Mouse (Mus musculus): Measurements from ENCODE around the gene Pygb. TPM values are rescaled to one million over a fixed set of nuclear protein-coding genes. Genes with fewer than 3 reads are reported as not detected.
A peak's percentile ranks its signal among the peaks of the same experiment; 100 is the strongest.

Gene Pygb
- total and polyA plus RNA-seq, 3 experiments = 28.5 to 55.2 (median 41.1) TPM

DNA sequence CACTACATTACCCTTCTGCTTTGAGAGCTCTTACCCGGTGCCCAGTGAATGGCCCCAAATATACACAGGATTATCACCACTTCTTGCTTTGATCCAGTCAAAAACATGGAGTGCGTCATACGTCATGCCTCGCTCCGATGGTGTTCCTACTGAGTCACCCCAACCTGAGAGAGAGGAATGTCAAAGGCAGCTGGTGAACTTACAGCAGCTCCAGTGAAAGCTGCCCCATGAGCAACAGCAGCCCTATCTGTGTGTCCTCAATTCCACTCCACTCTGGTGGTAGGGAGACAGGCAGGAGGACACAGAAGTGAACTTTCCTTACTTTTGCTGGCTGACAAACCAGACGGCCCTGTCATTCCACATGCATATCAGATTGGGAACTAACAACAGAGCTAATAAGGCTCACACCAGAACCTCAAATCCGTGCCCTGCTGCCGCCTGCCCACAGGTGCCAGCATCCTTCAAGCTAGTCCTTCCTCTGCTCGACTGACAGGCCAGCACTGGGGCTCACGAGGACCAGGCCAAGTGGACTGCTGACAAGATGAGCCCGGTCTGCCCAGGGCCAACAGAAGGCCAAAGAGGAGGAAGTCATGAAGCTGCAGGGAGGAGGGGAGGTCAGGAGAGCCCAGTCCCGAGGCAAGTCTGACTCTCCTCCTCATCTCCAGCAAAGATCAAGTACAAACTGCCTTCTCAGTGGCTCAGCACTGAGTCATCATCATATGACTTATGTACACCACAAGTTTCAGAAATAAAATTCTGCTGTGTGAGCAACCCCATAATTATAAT is 53.3 kb downstream of the Pygb start:
- DNase-seq = peak; percentile 76

DNA sequence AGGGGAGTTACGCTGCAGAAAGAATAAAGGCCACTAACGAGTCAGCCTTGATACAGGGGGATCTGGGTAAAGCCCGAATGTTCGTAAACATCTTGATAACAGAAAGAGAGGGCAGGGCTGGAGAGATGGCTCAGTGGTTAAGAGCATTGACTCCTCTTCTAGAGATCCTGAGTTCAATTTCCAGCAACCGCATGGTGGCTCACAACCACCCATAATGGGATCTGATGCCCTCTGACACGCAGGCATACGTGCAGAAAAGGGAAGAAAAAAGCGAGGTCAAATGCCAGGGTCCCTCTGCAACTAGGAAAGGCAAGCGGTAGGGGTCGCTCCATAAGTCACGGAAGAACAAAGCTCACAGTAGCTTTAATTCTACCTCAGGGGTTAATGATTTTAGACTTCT is 54.6 kb downstream of the Pygb start:
- DNase-seq = no peak

DNA sequence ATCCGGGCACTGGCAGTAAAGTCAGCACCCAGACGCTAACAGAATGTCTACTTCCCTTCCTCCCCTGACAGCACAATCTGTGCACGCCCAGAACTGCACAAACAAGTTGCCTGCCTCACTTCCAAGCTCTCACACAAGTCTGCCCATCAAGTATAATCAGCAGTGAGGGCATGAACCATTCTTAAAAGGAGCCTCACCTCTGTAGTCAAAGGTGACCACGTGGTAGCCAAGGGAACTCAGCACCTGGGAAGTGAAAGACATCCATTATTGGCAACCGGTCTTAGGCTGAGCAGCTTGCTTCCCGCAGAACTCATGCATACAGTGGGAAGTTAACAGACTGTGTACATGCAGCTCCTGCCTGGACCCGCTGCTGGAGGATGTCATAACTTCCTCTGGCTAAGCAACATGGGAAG is 55.5 kb downstream of the Pygb start:
- DNase-seq = no peak

DNA sequence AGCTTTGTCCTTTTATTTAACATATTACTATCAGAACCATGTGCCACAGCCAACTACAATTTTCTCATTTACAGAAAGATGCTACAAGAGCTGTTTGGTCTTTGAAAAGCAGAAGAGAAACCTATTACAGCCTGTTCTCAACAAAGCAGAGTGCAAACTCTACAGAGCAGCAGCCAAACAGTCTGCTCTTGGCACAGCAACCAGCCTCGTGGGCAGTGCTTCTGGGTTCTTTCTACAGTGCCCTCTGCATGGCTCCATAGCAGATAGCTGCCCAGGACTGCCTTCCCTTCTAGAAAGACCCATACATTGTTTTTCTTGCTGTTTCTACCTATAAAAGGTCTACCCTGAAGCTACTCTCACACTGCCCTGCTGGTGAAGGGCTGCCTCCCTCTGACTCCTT is 58.3 kb downstream of the Pygb start:
- no peak for DNase-seq

DNA sequence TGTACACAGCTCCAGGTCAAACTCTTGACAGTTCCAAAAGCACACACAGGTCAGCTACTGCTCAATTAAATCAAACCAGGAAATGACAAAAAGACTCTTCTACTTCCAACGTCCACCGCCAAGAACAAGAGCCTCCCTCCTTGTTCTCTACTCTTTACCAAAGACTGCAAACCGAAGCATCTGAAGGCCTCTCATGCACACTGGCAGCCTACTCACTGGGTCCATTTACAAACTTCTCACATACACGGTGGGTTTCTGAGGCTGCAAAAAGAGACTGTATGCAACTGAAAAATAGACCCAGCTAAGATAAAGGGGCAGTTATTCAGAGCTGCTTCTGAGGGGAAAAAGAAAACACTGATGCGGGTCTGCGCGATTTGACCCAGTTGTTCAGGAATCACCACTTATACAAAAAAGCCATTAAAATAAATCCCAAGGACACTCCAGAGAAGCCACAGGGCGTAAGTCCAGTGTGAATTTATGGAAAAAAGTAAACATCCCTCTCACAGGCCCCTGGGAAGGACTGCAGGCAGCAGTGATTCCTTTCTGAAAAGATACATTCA is 61.0 kb downstream of the Pygb start:
- no peak for DNase-seq

DNA sequence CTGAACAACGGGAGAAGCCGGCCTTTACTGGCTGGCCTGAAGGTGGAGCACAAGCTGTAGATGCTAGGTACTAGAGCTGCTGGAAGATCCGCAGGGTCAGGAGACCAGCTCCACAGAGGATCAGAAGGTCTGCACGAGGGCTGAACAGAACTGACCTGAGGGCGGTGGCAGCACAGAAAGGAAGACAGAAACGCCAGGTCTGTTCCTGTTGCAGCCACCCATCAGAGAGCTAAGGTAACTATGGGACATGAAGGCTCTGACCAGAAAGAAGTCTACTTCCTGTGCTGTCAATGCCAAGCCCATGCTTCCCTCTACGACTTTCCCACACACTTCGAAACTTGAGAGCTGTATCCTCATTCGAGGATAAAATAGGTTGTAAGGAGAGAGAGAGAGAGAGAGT is 64.7 kb downstream of the Pygb start:
- DNase-seq = no peak

DNA sequence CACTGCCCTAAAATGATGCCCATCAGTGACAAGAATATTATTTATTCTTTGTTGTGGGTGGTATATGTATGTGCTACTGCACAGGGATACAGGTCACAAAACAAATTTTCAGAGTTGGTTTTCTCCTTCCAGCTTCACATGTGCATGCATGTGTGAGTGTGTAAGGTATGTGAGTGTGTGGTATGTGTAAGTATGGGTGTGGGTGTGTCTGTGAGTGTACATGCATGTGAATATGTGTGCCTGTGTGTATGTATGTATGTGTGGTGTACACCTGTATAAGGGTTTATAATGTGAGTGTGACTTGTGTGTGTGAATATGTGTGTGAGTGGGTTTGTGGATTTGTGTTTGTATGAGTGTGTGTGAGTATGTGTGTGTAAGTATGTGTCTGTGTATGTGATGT is 68.7 kb downstream of the Pygb start:
- DNase-seq = no peak

DNA sequence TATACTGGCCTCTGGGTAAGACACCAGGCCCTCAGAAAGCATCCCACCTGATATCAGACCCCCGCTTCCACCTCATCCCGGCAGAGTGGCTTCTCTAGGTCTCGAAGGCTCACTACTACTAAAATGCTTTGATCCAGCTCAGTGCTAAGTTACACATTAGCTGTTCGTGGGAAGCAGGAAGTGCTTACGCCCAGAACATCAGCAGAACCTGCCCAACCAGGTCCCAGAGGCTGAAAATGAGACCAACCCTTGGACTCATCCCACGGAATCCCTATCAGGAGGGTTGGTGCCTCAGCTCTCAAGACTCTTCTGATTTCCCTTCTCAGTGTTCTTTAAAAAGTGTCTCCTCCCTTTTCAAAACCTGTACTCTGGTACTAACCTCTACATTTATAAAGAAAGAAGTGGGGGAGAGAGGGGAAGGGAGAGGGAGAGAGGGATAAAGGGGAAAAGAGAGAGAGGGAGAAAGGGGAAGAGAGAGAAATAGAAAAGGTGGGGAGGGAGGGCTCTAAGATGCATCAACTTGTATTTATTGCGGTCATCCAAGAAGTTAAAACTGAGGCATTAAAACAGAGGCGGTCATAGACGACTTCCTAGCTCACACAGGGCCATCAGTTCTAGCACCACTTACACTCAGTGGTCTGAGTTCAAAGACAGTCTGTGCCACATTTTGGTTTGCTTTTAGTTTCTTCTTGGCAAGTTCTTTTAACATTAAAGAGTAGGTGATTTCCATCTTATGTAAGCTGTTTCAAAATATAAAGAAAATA is 72.4 kb downstream of the Pygb start:
- no peak for DNase-seq

DNA sequence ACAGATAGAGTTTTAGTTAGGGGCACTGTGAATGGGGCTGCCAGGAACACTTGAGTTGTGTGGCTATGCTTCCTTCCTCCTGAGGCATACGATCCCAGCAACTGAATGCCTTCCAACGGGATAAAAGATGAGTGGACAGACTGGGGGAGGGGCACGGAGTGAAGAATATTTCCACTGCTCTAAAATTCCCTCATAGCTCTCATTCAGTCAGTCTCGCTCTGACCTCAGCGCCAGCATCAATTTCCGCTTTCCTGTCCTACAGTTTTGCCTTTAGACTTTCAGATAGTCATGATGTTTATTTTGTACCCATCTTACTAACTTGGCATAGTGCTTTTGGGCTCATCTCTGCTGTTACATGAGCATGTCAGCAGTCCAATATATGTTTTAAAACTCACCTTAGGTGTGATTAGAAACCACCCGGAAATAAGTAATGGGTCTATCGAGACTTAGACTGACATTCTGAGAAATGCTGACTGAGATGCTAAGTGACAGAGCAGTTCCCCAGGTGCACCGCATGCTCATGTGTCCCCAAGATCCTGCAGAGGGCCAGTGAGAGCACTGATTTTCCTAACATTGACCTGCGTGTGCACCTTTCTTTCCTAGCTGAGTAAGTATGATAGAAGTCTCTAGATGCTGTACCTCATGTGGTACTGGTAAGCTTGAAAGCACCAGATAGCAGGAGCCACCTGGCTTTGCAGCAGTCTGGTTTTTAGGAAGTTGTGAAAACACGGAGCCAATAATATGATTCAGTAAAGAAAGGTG is 73.4 kb downstream of the Pygb start:
- DNase-seq = no peak

DNA sequence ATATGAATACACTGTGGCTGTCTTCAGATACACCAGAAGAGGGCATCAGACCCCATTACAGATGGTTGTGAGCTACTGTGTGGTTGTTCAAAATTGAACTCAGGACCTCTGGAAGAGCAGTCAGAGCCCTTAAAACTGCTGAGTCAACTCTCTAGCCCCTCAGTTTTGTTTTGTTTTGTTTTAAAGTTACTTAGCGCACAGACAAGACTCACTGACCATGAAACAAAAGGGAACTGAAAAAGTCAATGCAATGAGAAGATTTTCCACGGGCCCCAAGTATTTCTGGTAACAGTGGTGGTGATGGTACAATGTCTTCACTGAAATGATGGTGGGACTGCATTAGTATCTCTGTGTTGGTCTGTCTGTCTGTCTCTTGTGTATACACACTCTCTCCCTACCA is 74.6 kb downstream of the Pygb start:
- no peak for DNase-seq

DNA sequence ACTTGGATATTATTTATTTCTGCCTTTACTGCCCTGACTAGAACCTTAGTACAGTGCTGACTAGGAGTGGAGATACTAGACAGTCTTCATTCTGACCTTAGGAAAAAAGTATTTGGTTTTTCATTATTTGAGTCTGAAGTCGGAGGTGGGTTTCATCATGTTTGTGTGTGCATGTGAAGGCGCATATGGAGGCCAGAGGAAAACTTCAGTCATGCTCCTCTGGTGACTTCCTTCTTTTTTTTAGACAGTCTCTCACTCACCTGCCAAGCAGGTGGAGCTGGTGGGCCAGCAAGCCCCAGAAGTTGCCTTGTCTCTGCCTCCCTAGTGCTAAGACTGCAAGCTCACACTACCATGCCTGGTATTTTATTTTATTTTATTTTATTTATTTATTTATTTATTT is 80.5 kb downstream of the Pygb start:
- no peak for DNase-seq

DNA sequence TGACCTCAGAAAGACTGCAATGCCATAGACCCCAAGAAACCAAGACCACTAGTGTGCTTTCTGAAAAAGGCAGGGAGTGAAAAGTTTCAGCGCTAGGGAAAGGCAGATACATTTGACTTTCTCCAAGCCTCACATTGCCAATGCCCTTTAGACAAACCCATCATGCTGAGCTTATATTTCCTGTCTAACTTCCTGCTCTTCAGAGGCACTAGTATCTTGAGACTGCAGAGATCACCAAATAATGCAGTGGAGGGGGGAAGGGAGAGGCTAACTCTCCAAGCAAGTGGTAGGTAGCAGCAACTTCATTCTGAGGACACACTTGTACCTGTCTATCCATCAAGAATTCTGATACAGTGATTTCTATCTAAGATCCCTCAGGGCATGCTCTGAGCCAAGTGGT is 82.9 kb downstream of the Pygb start:
- DNase-seq = no peak

DNA sequence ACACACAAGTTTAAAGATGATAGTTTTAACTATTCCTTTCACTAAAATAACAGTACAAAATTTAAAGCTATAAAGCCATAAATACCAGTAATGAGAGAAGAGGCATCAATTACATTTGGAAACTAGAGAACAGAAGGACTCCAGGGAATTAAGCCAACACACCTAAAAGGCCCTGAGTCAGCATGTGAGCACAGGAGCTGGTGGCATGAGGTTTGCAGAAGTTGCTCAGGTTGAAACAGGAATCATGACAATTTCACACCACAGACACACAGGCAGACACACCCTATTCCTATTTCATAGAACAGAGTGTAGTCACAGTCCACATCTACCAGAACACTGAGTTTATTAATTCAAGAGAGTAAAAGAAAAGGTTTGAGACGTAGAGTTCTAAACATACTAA is 88.0 kb downstream of the Pygb start:
- DNase-seq = no peak

DNA sequence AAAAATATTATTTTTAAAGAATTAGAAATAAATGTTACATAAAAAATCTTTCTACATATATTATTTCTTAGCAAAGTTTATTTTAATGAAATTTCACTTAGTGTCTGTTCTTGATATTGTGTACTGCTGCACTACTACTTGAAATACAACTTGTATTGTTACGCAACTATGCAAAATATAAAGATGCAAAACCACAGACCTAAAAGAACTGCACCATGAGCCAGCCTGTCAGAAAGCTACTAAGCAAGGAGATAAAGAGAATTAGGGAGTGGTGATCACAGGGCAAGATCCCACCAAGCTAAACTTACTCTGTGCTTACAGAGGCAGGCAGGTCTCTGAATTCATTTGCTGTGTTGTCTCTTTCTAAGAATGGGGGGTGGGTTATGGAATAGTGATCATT is 88.7 kb downstream of the Pygb start:
- DNase-seq = no peak

DNA sequence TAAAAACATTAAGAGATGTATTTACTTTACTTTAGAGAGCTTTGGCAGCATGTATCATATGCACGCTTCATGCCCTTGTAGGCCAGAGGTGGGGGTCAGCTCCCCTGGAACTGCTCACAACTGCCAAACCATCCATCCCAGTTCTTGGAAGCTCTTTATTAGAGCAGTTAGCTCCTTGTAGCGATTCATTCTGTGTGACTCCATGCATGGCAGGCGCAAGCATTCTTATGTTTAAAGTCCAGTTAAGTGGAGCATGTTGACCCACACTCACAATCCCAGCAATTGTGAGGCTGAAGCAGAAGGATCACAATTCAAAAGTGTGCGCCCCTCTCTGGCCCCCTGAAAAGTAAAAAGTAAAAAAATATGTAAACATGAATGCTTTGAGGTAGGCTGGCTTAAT is 91.0 kb downstream of the Pygb start:
- DNase-seq = no peak

Other genes starting within 250 kb of the Pygb start
- gene Cst7, start 216.3 kb upstream of the Pygb start, total RNA-seq (2021) = not detected
- gene Cst7, start 216.3 kb upstream of the Pygb start, polyA plus RNA-seq (2012; rRNA removed) = 0.18 and 0.20 TPM in 2 replicates
- gene Apmap, start 178.2 kb upstream of the Pygb start, total RNA-seq (2021) = 100 to 1,000 TPM; 113 to 195 TPM
- gene Apmap, start 178.2 kb upstream of the Pygb start, polyA plus RNA-seq (2012; rRNA removed) = 45.3 and 46.1 TPM in 2 replicates
- 10 to 100 TPM; 23.5 to 38.3 TPM for gene Acss1, start 118.2 kb upstream of the Pygb start, total RNA-seq (2021)
- 30.3 and 49.8 TPM in 2 replicates for gene Acss1, start 118.2 kb upstream of the Pygb start, polyA plus RNA-seq (2012; rRNA removed)
- gene Vsx1, start 97.4 kb upstream of the Pygb start, total RNA-seq (2021) = not detected
- gene Vsx1, start 97.4 kb upstream of the Pygb start, polyA plus RNA-seq (2012; rRNA removed) = not detected in 2 replicates
- 10 to 100 TPM in 1 of 2 experiments, 1 to 10 TPM in 1; 9.9 to 11.5 TPM for gene Entpd6, start 37.7 kb upstream of the Pygb start, total RNA-seq (2021)
- 13.3 and 21.0 TPM in 2 replicates for gene Entpd6, start 37.7 kb upstream of the Pygb start, polyA plus RNA-seq (2012; rRNA removed)
- gene Abhd12, start 118.0 kb downstream of the Pygb start, total RNA-seq (2021) = 10 to 100 TPM; 79.2 to 82.0 TPM
- gene Abhd12, start 118.0 kb downstream of the Pygb start, polyA plus RNA-seq (2012; rRNA removed) = 45.5 and 46.9 TPM in 2 replicates
- gene Gins1, start 118.7 kb downstream of the Pygb start, total RNA-seq (2021) = 1 to 10 TPM; 1.5 to 2.7 TPM
- 0.65 and 0.70 TPM in 2 replicates for gene Gins1, start 118.7 kb downstream of the Pygb start, polyA plus RNA-seq (2012; rRNA removed)